Mouse (Mus musculus) monocyte, adult 2 months (primary cell): ENCODE data around the gene Atp6v0a4.

Experiments used
- DNase-seq, 2 experiments: peaks; one replicate each; pipeline ENCODE4 v3.0.0; 2022; ENCODE audit warnings: low spot score in 2 of 2, low read depth in 1 of 2

Gene Atp6v0a4

DNA sequence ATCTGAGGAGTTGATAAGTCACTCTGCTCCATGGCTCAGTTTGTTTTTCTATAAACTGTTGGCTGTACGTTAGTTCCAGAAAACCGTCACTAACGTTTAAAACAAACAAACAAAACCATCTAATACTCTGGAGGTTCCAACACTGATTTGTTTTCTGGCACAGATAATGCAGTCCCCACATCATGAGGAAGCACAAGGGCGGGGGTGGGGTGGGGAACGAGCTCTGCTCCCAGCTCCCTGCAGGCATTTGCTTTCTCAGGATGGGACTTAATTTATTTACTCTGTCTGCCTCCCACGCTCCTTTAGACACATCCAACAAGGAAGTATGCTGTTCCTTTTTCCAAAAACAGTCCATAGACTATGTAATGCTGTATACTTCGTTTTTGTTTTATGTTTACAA is 101.1 kb downstream of the Atp6v0a4 start:
- no peak for DNase-seq

DNA sequence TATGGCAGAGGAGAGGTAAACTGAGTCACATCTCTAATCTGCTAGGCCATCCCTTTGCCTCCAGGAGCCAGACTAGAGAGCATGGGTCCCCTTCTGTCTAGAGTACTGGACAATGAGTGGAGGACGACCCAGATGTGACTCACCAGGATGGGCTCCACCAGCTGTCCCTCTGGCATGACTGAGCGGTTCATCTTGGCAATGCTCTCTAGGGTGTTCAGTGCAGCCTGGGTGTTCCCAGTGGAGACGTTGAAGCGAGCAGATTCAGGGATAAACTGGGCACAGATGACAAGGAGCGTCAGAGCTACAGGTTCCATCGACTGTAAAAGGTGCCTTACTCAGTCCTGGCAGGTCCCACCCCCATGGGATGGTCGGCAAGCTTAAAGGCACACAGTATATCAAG is 103.0 kb downstream of the Atp6v0a4 start:
- DNase-seq = no peak

DNA sequence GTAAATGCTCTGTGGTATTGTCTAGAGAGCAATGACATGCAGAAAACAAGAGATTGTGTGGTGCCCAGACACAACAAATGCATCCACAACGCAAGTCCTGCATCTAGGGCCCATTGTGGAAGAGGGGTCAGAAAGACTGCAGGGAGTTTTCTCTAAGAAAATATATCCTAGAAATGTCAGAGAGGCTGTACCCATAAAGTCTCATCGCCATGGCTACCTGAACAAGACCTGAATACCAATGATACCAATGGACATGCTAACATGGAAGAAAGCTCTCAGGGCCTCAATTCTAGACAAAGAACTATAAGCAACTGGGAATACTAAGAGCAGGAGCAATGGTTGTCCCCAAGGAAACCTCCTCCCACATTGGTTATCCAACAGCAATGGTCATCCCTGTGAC is 111.6 kb downstream of the Atp6v0a4 start:
- DNase-seq = no peak

GRCm38 (mm10) chr6:38007459-38007858 is 116.9 kb downstream of the Atp6v0a4 start:
- DNase-seq = peak in 1 of 2 experiments; percentile 1
